Mouse (Mus musculus): ENCODE measurements at regions not wholly inside any gene's neighbourhood (a gene's known extent, or its start where the extent isn't known, plus 50 kb on each side); places are given as distances from the start of the nearest gene placed in this dataset.

GRCm38 (mm10) chr2:114968651-114969050, 313.9 kb upstream of the Dph6 start:
- TF ChIP-seq HCFC1 (IDR thresholded peaks at IDR 0.05; ENCODE audit: low read depth, low read length), result no peak
- TF ChIP-seq CHD1 (IDR thresholded peaks at IDR 0.05; ENCODE audit: low read depth, low read length), result no peak
- TF ChIP-seq MYB (IDR thresholded peaks at IDR 0.05; ENCODE audit: low read depth, low read length), result no peak
- TF ChIP-seq GABPA (IDR thresholded peaks at IDR 0.05; ENCODE audit: low read depth, low read length), result no peak
- no peak for TF ChIP-seq TAL1 (IDR thresholded peaks at IDR 0.05; ENCODE audit: low read length)
- TF ChIP-seq SMC3 (IDR thresholded peaks at IDR 0.05; ENCODE audit: low read depth, low read length), result no peak
- TF ChIP-seq RCOR1 (IDR thresholded peaks at IDR 0.05; ENCODE audit: low read depth, low read length), result no peak
- TF ChIP-seq CTCF (IDR thresholded peaks at IDR 0.05 in 2 of 3, conservative IDR thresholded peaks at IDR 0.05 in 1 of 3; ENCODE audit: control insufficient read depth in 1 of 3, insufficient read depth in 1 of 3, low read depth in 2 of 3, low read length in 3 of 3, poor library complexity in 1 of 3, severe bottlenecking in 1 of 3), result no peak
- TF ChIP-seq TCF12 (IDR thresholded peaks at IDR 0.05; ENCODE audit: low read depth, low read length), result no peak
- no peak for TF ChIP-seq ZC3H11A (IDR thresholded peaks at IDR 0.05; ENCODE audit: low read depth, low read length)
- no peak for TF ChIP-seq POLR2AphosphoS2 (IDR thresholded peaks at IDR 0.05; ENCODE audit: low read length)
- Histone ChIP-seq H3K9ac (ENCODE audit: control insufficient read depth, low read depth, low read length, poor library complexity, severe bottlenecking) (no peak overlapping the region), H3K4me1 (ENCODE audit: control insufficient read depth in 1 of 2, insufficient read depth in 2 of 2, low read length in 2 of 2) (no peaks in the 10 kb centered on the region), H3K4me3 (ENCODE audit: control insufficient read depth in 1 of 2, insufficient read depth in 1 of 2, low read depth in 2 of 2, low read length in 2 of 2) (no peak overlapping the region), H3K27me3 (ENCODE audit: control insufficient read depth in 1 of 2, insufficient read depth in 2 of 2, low read length in 2 of 2) (no peaks in the 10 kb centered on the region), H3K27ac (ENCODE audit: control insufficient read depth, low read depth, low read length) (no peak overlapping the region), H3K9me3 (replicated peaks; ENCODE audit: insufficient read depth, low read length) (no peaks in the 10 kb centered on the region), H3K36me3 (ENCODE audit: control insufficient read depth in 1 of 2, insufficient read depth in 2 of 2, low read length in 2 of 2) (no peaks in the 10 kb centered on the region), H3K79me2 (ENCODE audit: control insufficient read depth, insufficient read depth, low read length, poor library complexity) (no peaks in the 10 kb centered on the region)
- DNase-seq (ENCODE audit: low read depth, low spot score), result no peak

- peaks cover 0 to 16% of the 10 kb centered on the region in 2 experiments; a peak in 2 of 4 replicates for H3K4me1 ChIP-seq (ENCODE audit: control insufficient read depth in 1 of 2, insufficient read depth in 2 of 2, low read length in 2 of 2)
- TF ChIP-seq RAD21 (IDR thresholded peaks at IDR 0.05; ENCODE audit: low read depth, low read length) (no peak), E2F4 (IDR thresholded peaks at IDR 0.05; ENCODE audit: borderline replicate concordance, low read depth, low read length) (no peak), GATA1 (IDR thresholded peaks at IDR 0.05; ENCODE audit: low read depth, low read length) (0 out of 2 replicates have a peak, but pooled peaks have one; percentile 31), ZC3H11A (IDR thresholded peaks at IDR 0.05; ENCODE audit: low read depth, low read length) (no peak), MEF2A (IDR thresholded peaks at IDR 0.05; ENCODE audit: extremely low read depth, insufficient replicate concordance, low read depth, low read length, poor library complexity, severe bottlenecking) (no peak), MXI1 (IDR thresholded peaks at IDR 0.05; ENCODE audit: low read depth, low read length) (no peak), SIN3A (IDR thresholded peaks at IDR 0.05; ENCODE audit: low read length) (peak; percentile 32), TAL1 (IDR thresholded peaks at IDR 0.05; ENCODE audit: low read length) (no peak), ETS1 (IDR thresholded peaks at IDR 0.05; ENCODE audit: low read depth, low read length) (peak; percentile 43; the same call in 1 of the 2 replicates), CHD2 (IDR thresholded peaks at IDR 0.05; ENCODE audit: low read length) (no peak), CTCF (IDR thresholded peaks at IDR 0.05 in 2 of 3, conservative IDR thresholded peaks at IDR 0.05 in 1 of 3; ENCODE audit: control insufficient read depth in 1 of 3, insufficient read depth in 1 of 3, low read depth in 2 of 3, low read length in 3 of 3, poor library complexity in 1 of 3, severe bottlenecking in 1 of 3) (no peak), POLR2A (IDR thresholded peaks at IDR 0.05; ENCODE audit: control insufficient read depth in 1 of 2, insufficient read depth in 1 of 2, low read depth in 1 of 2, low read length in 2 of 2, poor library complexity in 1 of 2) (no peak), EP300 (IDR thresholded peaks at IDR 0.05; ENCODE audit: low read depth in 1 of 2, low read length in 2 of 2) (peak; percentile 54 to 75), USF2 (IDR thresholded peaks at IDR 0.05; ENCODE audit: borderline replicate concordance in 1 of 2, insufficient read depth in 1 of 2, low read depth in 1 of 2, low read length in 2 of 2) (no peak), BHLHE40 (IDR thresholded peaks at IDR 0.05; ENCODE audit: borderline replicate concordance, low read depth, low read length) (no peak), ZKSCAN1 (IDR thresholded peaks at IDR 0.05; ENCODE audit: low read depth, low read length) (no peak), NELFE (IDR thresholded peaks at IDR 0.05; ENCODE audit: low read depth, low read length) (no peak), GABPA (IDR thresholded peaks at IDR 0.05; ENCODE audit: low read depth, low read length) (no peak), MAZ (IDR thresholded peaks at IDR 0.05; ENCODE audit: low read depth, low read length) (no peak), USF1 (IDR thresholded peaks at IDR 0.05; ENCODE audit: low read depth, low read length) (no peak), KAT2A (conservative IDR thresholded peaks at IDR 0.05; ENCODE audit: low read depth, low read length) (no peak), HCFC1 (IDR thresholded peaks at IDR 0.05; ENCODE audit: low read depth, low read length) (no peak), SMC3 (IDR thresholded peaks at IDR 0.05; ENCODE audit: low read depth, low read length) (no peak), JUND (IDR thresholded peaks at IDR 0.05; ENCODE audit: low read depth, low read length) (no peak), POLR2AphosphoS2 (IDR thresholded peaks at IDR 0.05; ENCODE audit: low read length) (no peak), ZNF384 (IDR thresholded peaks at IDR 0.05; ENCODE audit: low read depth, low read length) (no peak), MYB (IDR thresholded peaks at IDR 0.05; ENCODE audit: low read depth, low read length) (no peak), MAX (IDR thresholded peaks at IDR 0.05; ENCODE audit: low read length) (no peak), TCF12 (IDR thresholded peaks at IDR 0.05; ENCODE audit: low read depth, low read length) (peak; percentile 58)
These were observed 338.7 kb upstream of the Dph6 start for GRCm38 (mm10) chr2:114993419-114993818.

More at GRCm38 (mm10) chr2:114993419-114993818, 338.7 kb upstream of the Dph6 start:
- Histone ChIP-seq H3K9me3 (replicated peaks; ENCODE audit: insufficient read depth, low read length) (no peaks in the 10 kb centered on the region), H3K79me2 (ENCODE audit: control insufficient read depth, insufficient read depth, low read length, poor library complexity) (no peaks in the 10 kb centered on the region), H3K36me3 (ENCODE audit: control insufficient read depth in 1 of 2, insufficient read depth in 2 of 2, low read length in 2 of 2) (peaks cover 0 to 20% of the 10 kb centered on the region in 2 experiments; a peak in 2 of 4 replicates), H3K27me3 (ENCODE audit: control insufficient read depth in 1 of 2, insufficient read depth in 2 of 2, low read length in 2 of 2) (no peaks in the 10 kb centered on the region), H3K27ac (ENCODE audit: control insufficient read depth, low read depth, low read length) (no peak overlapping the region), H3K9ac (ENCODE audit: control insufficient read depth, low read depth, low read length, poor library complexity, severe bottlenecking) (no peak overlapping the region), H3K4me3 (ENCODE audit: control insufficient read depth in 1 of 2, insufficient read depth in 1 of 2, low read depth in 2 of 2, low read length in 2 of 2) (peak overlapping the region in 1 of 2 experiments; percentile 4; a peak in 1 of 4 replicates)
- peak; percentile 30 for DNase-seq (ENCODE audit: low read depth, low spot score)

Data from MEL (cell line).